Mouse (Mus musculus): ENCODE data around the gene Ankrd11. TPM values are rescaled to one million over a fixed set of nuclear protein-coding genes. Genes with fewer than 3 reads are reported as not detected.

The Ankrd11 gene
- polyA plus RNA-seq, 1 experiment from 2014 or later: 55.5 TPM

GRCm38 (mm10) chr8:122954090-122954799 is 87.8 kb downstream of the Ankrd11 start:
- Histone ChIP-seq H3K9ac (ENCODE audit: low read depth, low read length) (no peak overlapping the region), H3K4me3 (ENCODE audit: low read length) (no peak overlapping the region), H3K4me1 (ENCODE audit: control insufficient read depth, insufficient read depth, low read length) (peaks cover 8% of the 10 kb centered on the region), H3K27ac (ENCODE audit: low read depth, low read length) (no peak overlapping the region), H3K36me3 (ENCODE audit: control insufficient read depth, insufficient read depth, low read length) (no peaks in the 10 kb centered on the region), H3K27me3 (ENCODE audit: control insufficient read depth, insufficient read depth, low read length) (no peaks in the 10 kb centered on the region), H3K4me2 (replicated peaks; ENCODE audit: low read depth, low read length) (no peak overlapping the region), H3K9me3 (ENCODE audit: control insufficient read depth, low read length) (no peaks in the 10 kb centered on the region)
- 84% methylated on average over 3 of the region's 3 CpGs for WGBS
- no peak for ATAC-seq (ENCODE audit: low FRiP score, low TSS enrichment)

- H3K9me3 ChIP-seq (ENCODE audit: control insufficient read depth, low read length): no peaks in the 10 kb centered on the region
- no peak for ATAC-seq (ENCODE audit: low FRiP score, low TSS enrichment)
- H3K27ac ChIP-seq (ENCODE audit: low read depth, low read length): no peak overlapping the region
- 86% methylated on average over 6 of the region's 6 CpGs for WGBS
- H3K36me3 ChIP-seq (ENCODE audit: control insufficient read depth, insufficient read depth, low read length): no peaks in the 10 kb centered on the region
- H3K4me3 ChIP-seq (ENCODE audit: low read length): no peak overlapping the region
- no peaks in the 10 kb centered on the region for H3K27me3 ChIP-seq (ENCODE audit: control insufficient read depth, insufficient read depth, low read length)
- no peak overlapping the region for H3K9ac ChIP-seq (ENCODE audit: low read depth, low read length)
- H3K4me2 ChIP-seq (replicated peaks; ENCODE audit: low read depth, low read length): no peak overlapping the region
- peaks cover 9% of the 10 kb centered on the region for H3K4me1 ChIP-seq (ENCODE audit: control insufficient read depth, insufficient read depth, low read length)
These were observed 89.0 kb downstream of the Ankrd11 start for GRCm38 (mm10) chr8:122953028-122953427.

- Histone ChIP-seq H3K27me3 (ENCODE audit: control insufficient read depth, insufficient read depth, low read length) (no peaks in the 10 kb centered on the region), H3K4me2 (replicated peaks; ENCODE audit: low read depth, low read length) (no peak overlapping the region), H3K9ac (ENCODE audit: low read depth, low read length) (no peak overlapping the region), H3K27ac (ENCODE audit: low read depth, low read length) (no peak overlapping the region), H3K36me3 (ENCODE audit: control insufficient read depth, insufficient read depth, low read length) (no peaks in the 10 kb centered on the region), H3K4me3 (ENCODE audit: low read length) (no peak overlapping the region), H3K4me1 (ENCODE audit: control insufficient read depth, insufficient read depth, low read length) (peaks cover 9% of the 10 kb centered on the region), H3K9me3 (ENCODE audit: control insufficient read depth, low read length) (no peaks in the 10 kb centered on the region)
- 85% methylated on average over 5 of the region's 5 CpGs for WGBS
- ATAC-seq (ENCODE audit: low FRiP score, low TSS enrichment): no peak
These were observed 90.6 kb downstream of the Ankrd11 start for GRCm38 (mm10) chr8:122951456-122951855.

GRCm38 (mm10) chr8:122949701-122950100 is 92.4 kb downstream of the Ankrd11 start:
- H3K9ac ChIP-seq (ENCODE audit: low read depth, low read length): no peak overlapping the region
- no peaks in the 10 kb centered on the region for H3K36me3 ChIP-seq (ENCODE audit: control insufficient read depth, insufficient read depth, low read length)
- WGBS: 82% methylated on average over 5 of the region's 5 CpGs
- H3K9me3 ChIP-seq (ENCODE audit: control insufficient read depth, low read length): no peaks in the 10 kb centered on the region
- no peak for ATAC-seq (ENCODE audit: low FRiP score, low TSS enrichment)
- no peak overlapping the region for H3K27ac ChIP-seq (ENCODE audit: low read depth, low read length)
- H3K4me1 ChIP-seq (ENCODE audit: control insufficient read depth, insufficient read depth, low read length): peaks cover 9% of the 10 kb centered on the region
- no peak overlapping the region for H3K4me3 ChIP-seq (ENCODE audit: low read length)
- H3K4me2 ChIP-seq (replicated peaks; ENCODE audit: low read depth, low read length): no peak overlapping the region
- no peaks in the 10 kb centered on the region for H3K27me3 ChIP-seq (ENCODE audit: control insufficient read depth, insufficient read depth, low read length)

- Histone ChIP-seq H3K36me3 (ENCODE audit: control insufficient read depth, insufficient read depth, low read length) (no peaks in the 10 kb centered on the region), H3K4me3 (ENCODE audit: low read length) (no peak overlapping the region), H3K27me3 (ENCODE audit: control insufficient read depth, insufficient read depth, low read length) (no peaks in the 10 kb centered on the region), H3K27ac (ENCODE audit: low read depth, low read length) (no peak overlapping the region), H3K4me2 (replicated peaks; ENCODE audit: low read depth, low read length) (no peak overlapping the region), H3K9me3 (ENCODE audit: control insufficient read depth, low read length) (no peaks in the 10 kb centered on the region), H3K9ac (ENCODE audit: low read depth, low read length) (no peak overlapping the region), H3K4me1 (ENCODE audit: control insufficient read depth, insufficient read depth, low read length) (peaks cover 6% of the 10 kb centered on the region)
- WGBS: 80% methylated on average over 2 of the region's 2 CpGs
- ATAC-seq (ENCODE audit: low FRiP score, low TSS enrichment): no peak
These were observed 96.3 kb downstream of the Ankrd11 start for GRCm38 (mm10) chr8:122945775-122946174.

GRCm38 (mm10) chr8:122942803-122943713 is 99.0 kb downstream of the Ankrd11 start:
- H3K27me3 ChIP-seq (ENCODE audit: control insufficient read depth, insufficient read depth, low read length): no peaks in the 10 kb centered on the region
- no peak overlapping the region for H3K27ac ChIP-seq (ENCODE audit: low read depth, low read length)
- H3K4me2 ChIP-seq (replicated peaks; ENCODE audit: low read depth, low read length): no peak overlapping the region
- no peak overlapping the region for H3K4me3 ChIP-seq (ENCODE audit: low read length)
- WGBS: 82% methylated on average over 9 of the region's 9 CpGs
- H3K9me3 ChIP-seq (ENCODE audit: control insufficient read depth, low read length): no peaks in the 10 kb centered on the region
- ATAC-seq (ENCODE audit: low FRiP score, low TSS enrichment): no peak
- peaks cover 14% of the 10 kb centered on the region; the same call in 1 of the 2 replicates for H3K4me1 ChIP-seq (ENCODE audit: control insufficient read depth, insufficient read depth, low read length)
- H3K9ac ChIP-seq (ENCODE audit: low read depth, low read length): no peak overlapping the region
- no peaks in the 10 kb centered on the region for H3K36me3 ChIP-seq (ENCODE audit: control insufficient read depth, insufficient read depth, low read length)

GRCm38 (mm10) chr8:122938591-122938990 is 103.5 kb downstream of the Ankrd11 start:
- ATAC-seq (ENCODE audit: low FRiP score, low TSS enrichment): no peak
- no peak overlapping the region for H3K4me3 ChIP-seq (ENCODE audit: low read length)
- H3K9me3 ChIP-seq (ENCODE audit: control insufficient read depth, low read length): no peaks in the 10 kb centered on the region
- H3K27me3 ChIP-seq (ENCODE audit: control insufficient read depth, insufficient read depth, low read length): no peaks in the 10 kb centered on the region
- H3K9ac ChIP-seq (ENCODE audit: low read depth, low read length): no peak overlapping the region
- peaks cover 23% of the 10 kb centered on the region; the same call in 1 of the 2 replicates for H3K4me1 ChIP-seq (ENCODE audit: control insufficient read depth, insufficient read depth, low read length)
- H3K4me2 ChIP-seq (replicated peaks; ENCODE audit: low read depth, low read length): no peak overlapping the region
- H3K36me3 ChIP-seq (ENCODE audit: control insufficient read depth, insufficient read depth, low read length): no peaks in the 10 kb centered on the region
- 19% methylated on average over 4 of the region's 4 CpGs for WGBS
- H3K27ac ChIP-seq (ENCODE audit: low read depth, low read length): no peak overlapping the region

GRCm38 (mm10) chr8:122938170-122938569 is 103.9 kb downstream of the Ankrd11 start:
- Histone ChIP-seq H3K4me1 (ENCODE audit: control insufficient read depth, insufficient read depth, low read length) (peaks cover 23% of the 10 kb centered on the region; the same call in 1 of the 2 replicates), H3K36me3 (ENCODE audit: control insufficient read depth, insufficient read depth, low read length) (no peaks in the 10 kb centered on the region), H3K4me3 (ENCODE audit: low read length) (no peak overlapping the region), H3K9ac (ENCODE audit: low read depth, low read length) (no peak overlapping the region), H3K4me2 (replicated peaks; ENCODE audit: low read depth, low read length) (no peak overlapping the region), H3K9me3 (ENCODE audit: control insufficient read depth, low read length) (no peaks in the 10 kb centered on the region), H3K27me3 (ENCODE audit: control insufficient read depth, insufficient read depth, low read length) (no peaks in the 10 kb centered on the region), H3K27ac (ENCODE audit: low read depth, low read length) (no peak overlapping the region)
- no peak; the same call in 1 of the 2 replicates for ATAC-seq (ENCODE audit: low FRiP score, low TSS enrichment)
- WGBS: 79% methylated on average over 3 of the region's 3 CpGs
